Mouse (Mus musculus) forebrain, postnatal 0 days (tissue): ENCODE data around the gene Rnf2. TPM values are rescaled to one million over a fixed set of nuclear protein-coding genes. Genes with fewer than 3 reads are reported as not detected.

Source experiments
- ATAC-seq: fragments of 200-750 bp; cut with Nextera tagmentation; 2 replicates; pipeline ENCODE4 v1.8.0; 2017; ENCODE audit warnings: mild to moderate bottlenecking, moderate library complexity
- DNase-seq: peaks from one replicate; pipeline ENCODE4 v3.0.0-alpha.2; 2015
- H3K27ac ChIP-seq: fragments of 300-500 bp; sonication (generic); 2 replicates; pipeline ENCODE4 v1.5.1; 2014; ENCODE audit warnings: low read depth, mild to moderate bottlenecking, antibody characterized with exemption, low read length, moderate library complexity, mixed read lengths
- H3K27me3 ChIP-seq: fragments of 300-500 bp; sonication (generic); 2 replicates; pipeline ENCODE4 v1.6.1; 2014; ENCODE audit warnings: mild to moderate bottlenecking, low read length, mixed read lengths; ENCODE audit not compliant: insufficient read depth
- H3K36me3 ChIP-seq: fragments of 300-500 bp; sonication (generic); 2 replicates; pipeline ENCODE4 v1.6.1; 2014; ENCODE audit warnings: mild to moderate bottlenecking, moderate library complexity; ENCODE audit not compliant: insufficient read depth
- H3K4me1 ChIP-seq: fragments of 300-500 bp; sonication (generic); 2 replicates; pipeline ENCODE4 v1.6.1; 2014; ENCODE audit warnings: antibody characterized with exemption; ENCODE audit not compliant: insufficient read depth
- H3K4me2 ChIP-seq: fragments of 300-500 bp; sonication (generic); 2 replicates; pipeline ENCODE4 v1.6.1; 2014; ENCODE audit warnings: low read depth, mild to moderate bottlenecking, moderate library complexity
- H3K4me3 ChIP-seq: fragments of 300-500 bp; sonication (generic); 2 replicates; pipeline ENCODE4 v1.5.1; 2014; ENCODE audit warnings: low read depth, low read length, mixed read lengths
- H3K9ac ChIP-seq: fragments of 300-500 bp; sonication (generic); 2 replicates; pipeline ENCODE4 v1.6.1; 2014; ENCODE audit warnings: mild to moderate bottlenecking
- H3K9me3 ChIP-seq: fragments of 300-500 bp; sonication (generic); 2 replicates; pipeline ENCODE4 v1.6.1; 2016; ENCODE audit warnings: low read length
- CTCF ChIP-seq: sonication (generic); IDR thresholded peaks from 2 replicates; pipeline ENCODE4 v1.5.1; 2016; ENCODE audit warnings: antibody characterized with exemption, control low read depth, low read depth
- WGBS: fragments of 180-500 bp; shearing (Covaris S2); extraction: QIAGEN DNeasy Blood & Tissue Kit; methylation state at CpG from one replicate; pipeline ENCODE4 v1.1.7; 2014; 5-methylcytosine and 5-hydroxymethylcytosine counted together
- polyA plus RNA-seq: library from polyadenylated mRNA; unstranded; fragments of >200 nt; fragmentation: Nextera tagmentation; extraction: Ambion mirVana; gene quantifications from 2 replicates; pipeline ENCODE4 v1.2.1, GENCODE M21; 2015
- total RNA-seq: library from RNA; depleted of rRNA; stranded (reverse); fragments of >200 nt; gene quantifications from 2 replicates; pipeline ENCODE4 v1.2.3, GENCODE M21; 2014

Rnf2 gene
- total and polyA plus RNA-seq, 2 experiments from 2014 or later = 76.6 to 84.2 TPM

DNA sequence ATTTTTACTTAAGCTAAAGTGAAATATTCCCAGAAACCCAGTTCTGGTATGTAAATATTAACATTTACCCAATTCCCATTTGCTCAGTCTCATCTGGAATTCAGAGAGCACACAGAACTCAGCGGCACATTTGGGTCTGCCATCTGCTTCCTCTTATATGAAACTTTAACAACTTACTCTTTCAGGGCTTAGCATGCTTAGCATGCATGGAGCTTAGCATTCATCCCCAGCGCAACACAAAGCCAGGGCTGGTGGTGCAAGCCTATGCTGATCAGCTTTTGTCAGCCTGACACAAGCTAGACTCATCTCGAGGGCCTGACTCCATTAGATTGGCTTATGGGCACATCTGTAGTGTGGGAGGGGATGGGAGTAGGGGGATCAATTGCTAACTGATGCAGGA is 25.9 kb upstream of the Rnf2 start:
- Histone ChIP-seq H3K27ac (peak overlapping the region; percentile 35), H3K27me3 (no peaks in the 10 kb centered on the region), H3K4me3 (no peak overlapping the region), H3K9ac (no peak overlapping the region), H3K4me2 (no peak overlapping the region), H3K4me1 (no peaks in the 10 kb centered on the region), H3K9me3 (no peaks in the 10 kb centered on the region), H3K36me3 (no peaks in the 10 kb centered on the region)
- 49% methylated on average over 3 of the region's 3 CpGs for WGBS
- ATAC-seq (peak; percentile 85), DNase-seq (peak; percentile 61)
- no peak for TF ChIP-seq CTCF

DNA sequence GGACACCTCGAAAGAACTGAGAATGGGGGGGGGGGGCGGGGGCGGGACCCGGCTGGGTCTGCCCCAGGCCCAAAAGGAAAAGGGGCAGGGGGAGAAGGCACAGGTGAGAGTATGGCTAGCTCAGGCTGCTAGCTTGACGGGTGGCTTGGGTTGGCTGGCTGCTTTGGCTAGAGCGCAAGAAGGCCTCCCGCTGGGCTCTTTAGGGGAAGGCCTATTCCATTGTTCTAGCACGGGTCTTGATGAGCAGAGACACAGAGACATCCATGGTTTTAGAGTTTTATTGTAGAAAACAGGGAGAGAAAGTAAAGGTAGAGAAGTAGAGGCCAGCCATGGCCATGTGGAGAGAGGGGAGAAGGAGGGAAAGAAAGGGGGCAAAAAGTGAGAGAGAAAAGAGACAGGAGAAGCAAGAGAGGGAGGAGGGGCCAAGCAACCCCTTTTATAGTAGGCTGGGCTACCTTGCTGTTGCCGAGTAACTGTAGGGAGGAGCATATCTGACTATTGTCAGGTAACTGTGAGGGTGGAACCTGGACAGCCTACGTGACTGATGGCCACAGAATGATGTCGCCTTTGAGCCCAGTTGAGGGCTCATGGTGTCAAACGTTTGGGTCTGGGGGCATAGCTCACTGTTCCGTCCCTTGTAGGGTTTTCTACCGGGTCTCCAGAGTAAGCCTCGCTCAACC is 17.0 kb upstream of the Rnf2 start:
- no peak for ATAC-seq

DNA sequence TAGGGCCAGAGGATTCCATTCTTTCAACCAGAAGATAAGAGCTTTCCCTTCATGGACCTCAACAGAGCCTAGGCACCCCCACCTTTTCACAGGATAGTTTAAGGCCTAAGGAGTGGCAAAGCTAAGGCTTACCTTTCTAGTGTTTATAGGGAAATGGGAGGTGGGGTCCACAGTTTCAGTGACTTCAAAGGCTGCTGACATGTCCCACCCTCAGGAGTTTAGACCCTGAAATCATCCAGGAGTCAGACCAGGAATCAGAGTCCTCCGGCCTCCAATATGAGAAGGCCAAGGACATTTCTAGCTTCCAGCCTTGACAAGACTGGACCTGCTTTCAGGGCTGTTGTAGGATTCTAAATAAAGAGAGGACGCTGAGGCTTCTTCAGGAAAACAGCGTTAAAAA is 16.1 kb upstream of the Rnf2 start:
- H3K9ac ChIP-seq = no peak overlapping the region
- H3K9me3 ChIP-seq = no peaks in the 10 kb centered on the region
- no peak overlapping the region for H3K4me3 ChIP-seq
- no peaks in the 10 kb centered on the region for H3K27me3 ChIP-seq
- DNase-seq (no peak), ATAC-seq (no peak)
- no peaks in the 10 kb centered on the region for H3K4me1 ChIP-seq
- H3K36me3 ChIP-seq = no peaks in the 10 kb centered on the region
- no peak overlapping the region for H3K4me2 ChIP-seq
- WGBS = 96% methylated on average over 3 of the region's 3 CpGs
- H3K27ac ChIP-seq = no peak overlapping the region
- no peak for TF ChIP-seq CTCF

More for the DNA sequence above, 17.0 kb upstream of the Rnf2 start:
- no peaks in the 10 kb centered on the region for H3K4me1 ChIP-seq
- H3K9me3 ChIP-seq = no peaks in the 10 kb centered on the region
- H3K4me2 ChIP-seq = no peak overlapping the region
- H3K36me3 ChIP-seq = no peaks in the 10 kb centered on the region
- no peak for TF ChIP-seq CTCF
- 82% methylated on average over 15 of the region's 15 CpGs for WGBS
- H3K9ac ChIP-seq = no peak overlapping the region
- no peak overlapping the region for H3K27ac ChIP-seq
- DNase-seq = no peak
- no peak overlapping the region for H3K4me3 ChIP-seq
- no peaks in the 10 kb centered on the region for H3K27me3 ChIP-seq

DNA sequence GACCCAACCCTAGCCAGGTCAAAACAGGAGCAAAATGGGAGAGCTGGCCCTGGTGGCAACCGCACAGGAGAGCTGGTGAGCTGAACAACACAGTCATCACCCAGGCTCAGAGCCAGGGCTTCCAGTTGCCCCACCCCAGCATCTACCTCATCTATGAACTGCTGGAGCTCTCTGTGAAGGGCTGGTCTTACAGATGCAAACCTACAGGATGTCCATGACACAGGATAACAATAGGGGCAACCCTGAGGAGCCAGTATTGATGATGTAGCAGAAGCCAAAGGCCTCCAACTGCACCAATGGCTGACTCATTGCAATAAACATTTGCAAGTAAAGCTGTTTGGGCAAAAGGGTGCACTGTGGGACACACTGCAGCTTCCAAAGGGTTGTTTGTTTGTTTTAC is 15.0 kb upstream of the Rnf2 start:
- H3K36me3 ChIP-seq = no peaks in the 10 kb centered on the region
- 94% methylated on average over 1 of the region's 1 CpGs for WGBS
- ATAC-seq = no peak

DNA sequence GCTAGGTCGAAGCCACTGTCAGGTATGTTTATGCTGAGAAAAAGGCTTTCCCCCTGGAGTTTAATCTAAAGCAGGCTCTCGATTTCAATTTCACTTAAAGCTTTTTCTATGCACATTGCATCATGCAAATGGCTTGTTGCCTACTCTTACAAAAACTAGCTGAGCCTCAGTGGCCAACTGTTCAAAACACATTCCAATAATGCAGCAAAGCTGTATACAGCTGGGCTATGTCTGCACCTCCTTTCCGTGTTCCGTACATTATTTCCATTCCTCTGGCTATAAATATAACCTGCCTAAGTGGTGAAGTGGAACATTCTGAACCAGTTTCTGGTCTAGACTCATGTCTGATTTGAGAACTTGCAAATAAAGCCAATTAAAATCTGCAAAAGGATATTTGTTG is 13.4 kb upstream of the Rnf2 start:
- Histone ChIP-seq H3K27me3 (no peaks in the 10 kb centered on the region), H3K4me1 (no peaks in the 10 kb centered on the region), H3K4me3 (no peak overlapping the region), H3K9ac (no peak overlapping the region), H3K9me3 (no peaks in the 10 kb centered on the region), H3K36me3 (no peaks in the 10 kb centered on the region), H3K4me2 (no peak overlapping the region), H3K27ac (no peak overlapping the region)
- 77% methylated on average over 4 of the region's 4 CpGs for whole genome bisulfite sequencing
- TF ChIP-seq CTCF = no peak
- peak; percentile 18 for DNase-seq
- ATAC-seq = no peak

More for the DNA sequence above, 15.0 kb upstream of the Rnf2 start:
- Histone ChIP-seq H3K27me3 (no peaks in the 10 kb centered on the region), H3K4me2 (no peak overlapping the region), H3K27ac (no peak overlapping the region), H3K4me1 (no peaks in the 10 kb centered on the region), H3K4me3 (no peak overlapping the region), H3K9me3 (no peaks in the 10 kb centered on the region), H3K9ac (no peak overlapping the region)
- no peak for DNase-seq
- no peak for TF ChIP-seq CTCF

DNA sequence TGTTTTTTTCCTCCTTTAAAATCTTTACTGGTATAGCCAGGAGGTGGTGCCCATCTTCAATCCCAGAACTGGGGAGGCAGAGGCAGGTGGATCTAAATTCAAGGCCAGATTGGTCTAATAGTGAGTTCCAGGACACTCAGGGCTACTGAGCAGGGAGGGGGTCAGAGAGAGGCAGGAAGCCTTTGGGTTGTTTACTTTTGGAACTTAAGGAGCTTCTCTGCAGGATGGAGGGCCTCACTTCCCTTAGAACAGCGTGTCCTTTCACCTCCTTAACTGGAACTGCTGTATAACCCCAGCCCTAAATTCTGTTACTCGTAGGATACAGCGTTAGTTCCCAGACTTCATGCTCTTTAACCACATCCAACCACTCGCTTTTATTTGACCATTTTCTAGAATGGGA is 10.1 kb upstream of the Rnf2 start:
- Histone ChIP-seq H3K27ac (no peak overlapping the region), H3K9me3 (no peaks in the 10 kb centered on the region), H3K4me3 (no peak overlapping the region), H3K4me1 (no peaks in the 10 kb centered on the region), H3K36me3 (no peaks in the 10 kb centered on the region), H3K4me2 (no peak overlapping the region), H3K27me3 (no peaks in the 10 kb centered on the region), H3K9ac (no peak overlapping the region)
- WGBS = 78% methylated on average over 4 of the region's 4 CpGs
- ATAC-seq (no peak), DNase-seq (no peak)
- TF ChIP-seq CTCF = no peak

DNA sequence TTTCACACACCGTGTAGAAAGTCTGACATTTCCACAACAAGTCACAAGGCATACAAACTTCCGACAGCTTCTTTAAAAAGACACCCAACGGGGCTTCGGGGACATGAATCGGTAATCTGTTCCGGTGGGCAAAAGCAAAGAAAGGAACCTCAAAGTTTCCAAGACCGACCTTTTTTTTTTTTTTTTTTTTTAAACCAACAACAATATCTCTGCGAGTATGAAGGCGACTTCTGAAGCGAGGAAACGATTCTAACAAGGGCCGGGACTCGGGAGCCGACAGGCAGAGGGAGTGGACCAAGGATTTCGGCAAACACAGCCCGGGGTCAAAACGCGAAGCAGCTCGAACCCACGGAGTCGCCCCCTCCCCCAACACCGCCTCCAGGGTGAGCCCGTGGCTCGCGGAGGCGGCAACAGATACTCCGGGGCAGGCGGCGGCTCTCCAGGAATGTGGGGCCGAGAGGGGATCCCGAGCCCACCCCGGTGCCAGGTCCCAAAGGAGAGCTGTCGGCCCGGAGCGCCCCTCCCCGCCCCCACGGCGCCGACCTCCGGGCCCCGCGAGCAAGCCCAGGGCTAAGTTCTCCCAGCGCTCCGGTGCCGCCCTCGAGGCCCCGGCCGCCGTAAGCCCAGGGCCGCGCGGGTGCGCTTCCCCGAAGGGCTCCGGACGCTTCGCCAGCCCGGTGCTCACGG is 797 bp downstream of the Rnf2 start:
- under 1% methylated on average over 54 of the region's 59 CpGs for WGBS
- peak; percentile 52 for ATAC-seq

More for the DNA sequence above, 797 bp downstream of the Rnf2 start:
- Histone ChIP-seq H3K27me3 (no peaks in the 10 kb centered on the region), H3K9ac (peak overlapping the region; percentile 92), H3K27ac (peak overlapping the region; percentile 87), H3K4me2 (peak overlapping the region; percentile 61), H3K9me3 (no peaks in the 10 kb centered on the region), H3K36me3 (no peaks in the 10 kb centered on the region), H3K4me1 (peaks cover 7% of the 10 kb centered on the region), H3K4me3 (peak overlapping the region; percentile 81)
- DNase-seq = no peak
- TF ChIP-seq CTCF = no peak
